Mouse (Mus musculus) cerebral cortex, adult 2 months (tissue): ENCODE measurements around the gene Slc11a2.

Source experiments
- WGBS: fragments of 180-500 bp; shearing (Covaris S2); methylation state at CpG from one replicate; pipeline ENCODE4 v1.1.7; 2018; 5-methylcytosine and 5-hydroxymethylcytosine counted together

Gene Slc11a2

GRCm38 (mm10) chr15:100436112-100436511, 11.2 kb upstream of the Slc11a2 start:
- 76% methylated on average over 4 of the region's 4 CpGs for WGBS

DNA sequence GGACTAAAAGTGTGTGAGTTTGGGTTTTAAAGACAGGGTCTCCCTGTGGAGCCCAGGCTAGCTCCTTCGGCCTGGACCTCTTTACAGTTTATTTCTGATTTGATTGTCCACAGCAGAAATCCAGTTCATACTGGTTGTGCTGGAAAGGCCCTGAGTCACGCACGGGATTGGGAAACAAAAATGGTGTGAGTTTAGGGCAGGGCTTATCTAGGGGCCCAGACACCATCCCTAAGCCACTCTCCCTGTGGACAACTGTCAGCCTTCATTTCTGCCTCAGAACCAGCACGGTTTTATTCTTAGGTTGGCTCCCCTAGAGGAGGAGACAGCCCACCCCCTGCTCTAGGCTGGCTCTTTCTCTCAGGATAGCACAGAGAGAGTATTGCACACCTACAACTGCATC, 8.4 kb upstream of the Slc11a2 start:
- WGBS = 75% methylated on average over 4 of the region's 4 CpGs

- WGBS = 61% methylated on average over 11 of the region's 11 CpGs
Measured at GRCm38 (mm10) chr15:100429959-100430565, 5.2 kb upstream of the Slc11a2 start.

DNA sequence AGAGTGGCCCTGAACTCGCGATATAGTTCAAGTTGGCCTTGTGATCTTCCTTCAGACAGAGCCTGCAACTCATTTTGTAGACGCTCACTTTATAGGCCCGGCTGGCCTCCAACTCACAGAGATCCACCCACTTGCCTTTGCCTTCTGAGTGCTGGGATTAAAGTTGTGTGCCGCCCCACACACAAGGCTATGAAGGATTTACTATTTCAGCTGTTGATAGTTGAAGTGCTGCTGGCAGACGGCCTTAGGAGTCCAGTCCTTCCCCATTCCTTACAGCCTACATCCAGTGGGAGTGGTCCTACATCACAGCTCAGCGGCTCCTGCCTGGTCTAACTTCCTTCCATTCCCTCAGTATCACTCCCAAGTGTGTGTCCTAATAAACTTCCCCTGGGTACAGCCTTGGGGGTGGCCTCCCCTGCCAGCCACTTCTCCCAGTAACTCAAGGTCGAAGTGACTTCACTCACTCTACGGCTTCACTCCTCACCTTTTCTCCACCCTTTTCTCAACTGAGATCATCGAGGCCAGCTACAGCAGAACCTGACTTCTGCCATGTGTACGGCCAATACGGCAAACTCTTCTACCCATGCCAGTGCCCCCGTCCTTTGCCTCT, 3.5 kb upstream of the Slc11a2 start:
- 82% methylated on average over 13 of the region's 13 CpGs for WGBS

DNA sequence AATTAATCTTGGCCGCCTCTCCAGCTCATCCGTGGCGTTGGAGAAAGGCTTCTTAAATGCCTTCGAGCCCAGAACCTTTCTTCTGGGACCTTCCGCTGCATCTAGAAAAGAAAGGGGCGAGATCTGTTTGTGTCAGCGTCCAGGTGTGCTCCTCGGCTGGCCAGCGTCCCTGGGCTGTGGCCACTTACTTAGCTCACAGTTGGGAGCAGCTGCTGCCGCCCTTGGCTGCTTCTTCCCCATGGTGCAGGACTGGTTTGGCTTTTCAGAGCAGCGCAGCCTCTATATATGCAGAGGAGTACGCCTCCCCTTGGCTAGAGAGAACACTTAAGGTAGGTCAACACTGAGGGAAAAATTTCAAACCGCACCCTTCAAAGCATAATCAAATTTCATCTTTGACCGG, 956 bp downstream of the Slc11a2 start:
- WGBS = 6% methylated on average over 14 of the region's 14 CpGs

DNA sequence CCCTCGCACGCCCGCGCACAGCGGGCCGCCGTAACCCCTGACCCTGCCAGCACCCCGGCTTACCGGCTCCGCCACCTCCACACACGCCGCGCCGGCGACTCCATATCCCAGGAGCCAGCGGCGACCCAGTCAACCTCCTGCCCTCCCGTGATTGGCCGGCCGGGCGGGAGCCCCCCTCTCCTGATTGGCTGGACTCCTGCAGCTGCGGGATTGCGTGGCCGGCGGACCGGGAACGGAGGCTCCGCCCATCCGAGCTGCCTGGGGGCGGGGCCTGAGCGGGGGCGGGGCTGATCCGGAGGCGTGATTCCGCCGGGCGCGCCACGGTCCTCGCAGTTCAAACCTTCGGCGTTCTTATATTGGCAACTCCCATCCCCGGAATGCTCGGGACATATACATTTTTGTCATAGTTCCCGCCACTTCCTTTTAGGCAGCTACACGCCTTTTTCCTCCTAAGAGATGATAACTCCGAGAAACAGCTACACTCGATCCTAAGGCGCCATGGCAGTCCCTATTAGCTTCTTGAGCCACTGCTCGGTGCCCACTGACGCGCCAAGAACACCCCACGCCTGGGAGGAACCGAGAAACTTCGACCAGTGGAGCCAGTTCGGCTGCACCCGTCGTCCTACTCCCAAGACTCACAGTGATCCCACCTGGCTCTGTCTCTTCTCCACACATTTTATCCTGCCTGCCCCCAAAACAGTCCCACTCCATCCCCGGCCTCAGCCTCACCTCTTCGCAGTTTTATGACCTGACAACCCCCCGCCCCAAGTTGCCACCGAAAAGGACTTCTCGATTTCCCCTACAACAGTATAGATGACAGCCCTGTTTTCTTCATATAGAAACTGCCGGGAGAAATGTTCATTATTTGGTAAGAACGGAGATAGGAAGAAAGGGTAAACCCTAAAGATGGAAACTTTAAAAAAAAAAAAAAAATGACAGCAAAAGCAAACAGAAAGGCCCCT, 1.7 kb downstream of the Slc11a2 start:
- WGBS = under 1% methylated on average over 65 of the region's 65 CpGs

DNA sequence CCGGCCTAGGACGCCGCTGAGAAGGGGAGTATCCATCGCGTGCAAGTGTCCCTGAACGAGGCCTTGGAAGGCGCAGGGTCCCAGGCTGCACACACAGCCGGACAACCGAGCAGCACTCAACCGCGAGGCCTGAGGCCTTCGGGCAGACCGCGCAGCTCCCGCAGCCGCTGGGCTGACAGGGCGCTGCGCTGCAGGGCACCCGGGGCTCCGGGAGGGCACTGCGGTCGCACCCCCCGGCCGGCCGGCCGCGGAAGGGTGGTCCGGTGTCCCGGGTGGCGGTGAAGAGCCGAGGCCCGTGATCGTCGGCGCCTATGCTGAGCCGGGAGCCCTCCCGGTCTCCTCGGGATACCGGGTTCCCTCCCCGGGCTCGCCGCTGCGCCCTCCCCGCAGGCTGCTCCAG, 2.4 kb downstream of the Slc11a2 start:
- WGBS = under 1% methylated on average over 44 of the region's 44 CpGs

DNA sequence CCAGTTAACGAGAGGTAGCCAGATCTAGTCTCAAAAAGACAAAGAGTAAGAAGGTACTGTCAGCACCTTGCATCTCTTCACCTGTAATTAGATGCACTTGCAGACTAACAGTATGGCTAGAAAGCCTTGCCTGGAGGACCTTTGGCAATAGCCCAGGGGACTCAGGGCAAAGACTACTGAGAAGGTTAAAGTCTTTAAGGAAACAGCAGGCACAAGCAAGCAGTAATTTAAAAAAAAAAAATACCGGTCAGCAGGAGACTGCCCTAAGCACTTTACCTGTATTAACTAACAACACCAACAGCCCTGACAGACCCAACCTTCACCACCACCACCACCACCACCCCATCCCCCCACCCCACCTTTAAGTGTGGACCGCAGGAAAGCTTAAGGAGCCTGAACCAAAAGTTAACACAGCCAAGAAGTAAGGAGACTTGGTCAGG, 3.1 kb downstream of the Slc11a2 start, which contains the start of gene Gm5475:
Gene Gm5475 (plus strand): TSS at position 390 of the 440 bp plus-strand sequence.
- WGBS = 13% methylated on average over 3 of the region's 3 CpGs

DNA sequence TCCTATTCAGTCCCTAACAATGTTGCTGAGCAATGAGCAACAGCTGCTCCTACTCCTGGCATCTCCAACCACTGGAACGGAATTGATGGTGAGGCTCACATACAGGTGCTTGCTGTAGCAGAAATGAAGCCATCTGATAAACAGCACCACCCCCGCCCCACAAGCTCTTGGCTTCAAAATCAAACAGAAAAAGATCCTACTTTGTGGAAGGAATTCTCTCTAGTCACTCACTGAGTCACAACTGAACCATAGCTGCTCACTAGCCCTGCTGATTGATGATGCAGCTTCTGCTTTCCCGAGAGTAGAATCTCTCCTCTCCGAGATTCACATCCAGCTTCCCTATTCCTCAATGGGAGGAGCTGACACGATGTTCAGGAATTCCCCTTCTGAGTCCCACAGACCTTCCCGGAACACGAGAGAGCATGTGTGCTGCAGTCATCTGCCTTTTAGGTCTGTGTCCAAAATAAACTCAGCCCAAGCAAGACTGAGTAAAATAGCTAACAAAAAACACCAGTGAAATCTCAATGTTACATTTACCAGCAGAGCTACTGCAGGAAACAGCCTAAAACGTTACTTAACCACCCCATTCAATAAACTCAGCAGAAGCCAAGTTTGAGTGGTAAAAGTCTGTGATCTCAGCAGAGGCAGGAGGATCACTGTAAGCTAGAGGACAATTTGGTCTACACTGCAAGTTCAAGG, 3.7 kb downstream of the Slc11a2 start:
- 14% methylated on average over 8 of the region's 8 CpGs for WGBS

GRCm38 (mm10) chr15:100419901-100420745, 4.7 kb downstream of the Slc11a2 start:
- 70% methylated on average over 9 of the region's 9 CpGs for WGBS

DNA sequence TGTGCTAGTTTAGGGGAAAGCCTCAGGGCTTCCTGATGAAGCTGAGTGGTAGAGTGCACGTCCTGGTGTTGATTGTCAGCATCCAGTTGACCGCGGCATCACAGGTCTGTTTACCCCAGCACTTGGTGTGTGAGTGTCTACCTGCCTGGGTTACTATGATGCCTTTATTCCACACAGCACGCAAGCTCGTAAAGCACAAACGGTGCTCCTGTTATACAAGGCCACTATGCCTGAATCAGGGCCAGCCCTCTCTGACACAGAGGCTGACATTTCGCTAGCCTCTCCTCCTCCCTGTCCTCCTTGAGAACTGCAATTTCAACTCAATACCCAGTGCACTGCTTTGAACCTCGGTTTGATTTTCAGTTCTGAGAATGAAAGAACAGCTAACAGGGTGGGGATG, 5.6 kb downstream of the Slc11a2 start:
- 64% methylated on average over 8 of the region's 8 CpGs for WGBS

GRCm38 (mm10) chr15:100417854-100418450, 6.9 kb downstream of the Slc11a2 start:
- 90% methylated on average over 9 of the region's 9 CpGs for WGBS

- 89% methylated on average over 8 of the region's 8 CpGs for WGBS
Measured at GRCm38 (mm10) chr15:100415684-100416083, 9.2 kb downstream of the Slc11a2 start.

DNA sequence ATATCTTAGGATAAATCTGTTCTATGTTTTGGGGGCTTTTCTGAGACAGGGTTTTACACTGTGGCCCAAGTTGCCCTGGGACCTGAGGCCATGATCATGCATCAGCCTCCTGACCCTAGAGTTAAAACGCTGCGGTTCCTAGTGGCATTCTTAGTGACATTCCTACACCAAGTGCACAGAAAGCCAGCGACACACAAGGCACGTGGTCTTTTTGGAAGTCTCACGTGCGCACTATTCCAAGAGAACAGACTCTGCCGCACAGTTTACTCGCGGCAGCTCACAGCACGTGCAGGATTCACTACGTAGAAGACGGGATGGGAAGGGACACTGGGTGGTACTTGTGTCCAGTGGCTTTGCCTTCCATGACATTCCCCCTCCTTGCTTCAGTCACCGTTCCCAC, 9.9 kb downstream of the Slc11a2 start:
- 73% methylated on average over 13 of the region's 13 CpGs for WGBS

- WGBS = 69% methylated on average over 4 of the region's 4 CpGs
Measured at GRCm38 (mm10) chr15:100414011-100414410, 10.9 kb downstream of the Slc11a2 start.

DNA sequence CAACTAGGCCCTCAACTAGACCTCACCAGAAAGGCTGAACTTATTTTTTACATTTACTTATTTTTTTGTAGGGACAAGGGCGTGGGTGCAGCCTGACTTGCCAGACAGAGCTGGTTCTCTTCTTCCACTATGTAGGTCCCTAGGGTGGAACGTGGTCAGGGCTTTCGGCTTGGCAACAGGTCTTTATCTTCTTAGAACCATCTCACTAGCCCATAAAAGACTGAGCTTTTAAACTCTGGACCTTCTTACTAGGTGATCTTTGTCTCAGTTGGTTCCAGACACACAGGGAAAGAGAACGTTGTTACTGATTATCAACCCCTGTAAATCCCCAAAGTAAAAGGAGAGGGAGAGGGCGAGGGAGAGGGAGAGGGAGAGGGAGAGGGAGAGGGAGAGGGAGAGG, 11.6 kb downstream of the Slc11a2 start:
- 84% methylated on average over 4 of the region's 5 CpGs for WGBS

- WGBS = 92% methylated on average over 5 of the region's 5 CpGs
Measured at GRCm38 (mm10) chr15:100411731-100412130, 13.1 kb downstream of the Slc11a2 start.

GRCm38 (mm10) chr15:100410918-100411672, 13.8 kb downstream of the Slc11a2 start:
- 66% methylated on average over 14 of the region's 14 CpGs for WGBS

DNA sequence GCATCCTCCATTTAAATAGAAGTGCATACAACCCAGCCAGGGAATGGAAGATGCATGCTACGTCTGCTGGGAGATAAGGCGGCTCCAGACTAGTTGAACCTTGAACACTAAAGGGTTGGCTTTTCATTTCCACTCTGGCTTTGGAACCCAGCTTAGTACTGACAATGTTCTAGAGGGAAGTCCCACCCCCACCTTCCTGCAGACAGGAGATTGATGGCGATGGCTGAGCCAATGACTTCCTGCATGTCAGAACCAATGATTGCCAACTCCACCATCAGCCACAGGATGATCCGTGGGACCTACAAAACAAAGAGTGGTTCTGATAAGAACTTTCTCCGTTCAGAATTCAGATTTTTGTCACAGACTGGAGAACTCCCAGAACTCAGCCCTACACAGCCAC, 18.8 kb downstream of the Slc11a2 start:
- 77% methylated on average over 5 of the region's 5 CpGs for WGBS
